Mouse (Mus musculus) T-cell, adult 66 days (primary cell): ENCODE data around the gene Sh3yl1. TPM values are rescaled to one million over a fixed set of nuclear protein-coding genes. Genes with fewer than 3 reads are reported as not detected.

ENCODE experiments used
- total RNA-seq, 2 experiments: library from RNA; stranded (reverse); gene quantifications; 3 replicates in 1 of 2; 4 replicates in 1 of 2; pipeline ENCODE4 v1.2.4; 2023

Gene Sh3yl1
- 1 to 10 TPM; 1.0 to 2.2 TPM for total RNA-seq

GRCm38 (mm10) chr12:30911261-30912047 lies at the start of gene Sh3yl1, which contains the start of gene Acp1:
Gene Sh3yl1, plus strand, starts transcription at chr12:30911668.
Gene Acp1, minus strand, starts transcription at chr12:30911589.

GRCm38 (mm10) chr12:30883986-30884621 lies 27.4 kb upstream of the Sh3yl1 start, which contains the start of gene Alkal2:
Gene Alkal2, plus strand, starts transcription at chr12:30884322.

Other genes with a start within 250 kb of the Sh3yl1 start
- gene Alkal2, start 27.3 kb upstream of the Sh3yl1 start, total RNA-seq = not detected
- 10 to 100 TPM; 23.8 to 26.0 TPM for gene Acp1, start 79 bp upstream of the Sh3yl1 start, total RNA-seq
- gene Fam110c, start 162.2 kb downstream of the Sh3yl1 start, total RNA-seq = not detected